Mouse (Mus musculus) large intestine, adult 2 months (tissue): ENCODE data around the gene Nsg1. TPM values are rescaled to one million over a fixed set of nuclear protein-coding genes. Genes with fewer than 3 reads are reported as not detected.

ENCODE experiments used
- DNase-seq: peaks from one replicate; pipeline ENCODE4 v3.0.0-alpha.2; 2012; ENCODE audit warnings: low read depth, low spot score
- WGBS: fragments of 180-500 bp; shearing (Covaris S2); methylation state at CpG from one replicate; pipeline ENCODE4 v1.1.7; 2018; 5-methylcytosine and 5-hydroxymethylcytosine counted together
- polyA plus RNA-seq: library from polyadenylated mRNA; depleted of rRNA; stranded (reverse); fragments of >200 nt; gene quantifications from 2 replicates; pipeline ENCODE4 v1.2.3, GENCODE M21; 2012; rRNA removed

Nsg1 gene
- polyA plus RNA-seq = 7.3 and 12.3 TPM in 2 replicates

- WGBS = 15% methylated on average over 35 of the region's 35 CpGs
- no peak for DNase-seq
Observed at GRCm38 (mm10) chr5:38159634-38160413, at the start of gene Nsg1. Nsg1 (minus strand) TSS chr5:38159907.

- 78% methylated on average over 8 of the region's 8 CpGs for WGBS
- no peak for DNase-seq
Observed at GRCm38 (mm10) chr5:38208985-38209384, 49.3 kb upstream of the Nsg1 start.

- 85% methylated on average over 7 of the region's 7 CpGs for WGBS
- DNase-seq = no peak
Observed at GRCm38 (mm10) chr5:38205303-38205726, 45.6 kb upstream of the Nsg1 start.

DNA sequence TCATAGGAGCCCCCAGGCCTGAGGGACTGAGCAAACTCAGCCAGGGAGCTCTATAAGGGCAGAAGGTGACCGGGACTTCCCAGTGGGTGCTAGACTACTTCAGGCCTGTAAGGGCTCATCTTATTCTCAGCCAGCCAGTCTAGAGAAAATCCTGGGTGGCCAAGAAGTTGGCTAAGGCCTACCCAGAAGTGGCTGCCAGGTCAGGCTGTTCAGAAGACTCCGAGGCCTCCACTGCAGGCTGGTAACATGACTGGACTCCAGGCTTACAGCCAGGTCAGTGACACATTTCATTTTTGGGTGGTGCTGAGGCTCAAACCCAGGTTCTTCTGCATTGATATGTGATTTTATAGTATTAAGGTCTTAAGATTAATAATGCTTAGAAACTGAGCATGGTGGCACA lies 40.0 kb upstream of the Nsg1 start:
- 92% methylated on average over 2 of the region's 2 CpGs for WGBS
- no peak for DNase-seq

DNA sequence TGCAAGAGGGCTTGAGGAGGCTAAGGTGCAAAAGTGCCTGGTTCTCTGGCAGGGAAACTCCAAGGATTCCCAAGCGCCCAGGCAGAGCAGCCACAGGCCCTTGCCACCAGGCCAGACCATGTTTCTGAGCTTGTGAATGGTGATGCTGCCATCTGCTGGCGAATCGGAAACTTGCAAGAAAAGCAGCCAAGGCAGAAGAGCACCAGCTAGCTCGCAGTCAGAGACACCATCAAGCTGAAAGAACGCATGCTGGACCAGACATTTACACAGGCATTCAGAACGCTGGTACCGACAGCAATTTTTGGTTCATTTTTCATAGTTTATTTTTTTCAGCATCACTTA lies 37.7 kb upstream of the Nsg1 start:
- WGBS = 18% methylated on average over 7 of the region's 7 CpGs

DNA sequence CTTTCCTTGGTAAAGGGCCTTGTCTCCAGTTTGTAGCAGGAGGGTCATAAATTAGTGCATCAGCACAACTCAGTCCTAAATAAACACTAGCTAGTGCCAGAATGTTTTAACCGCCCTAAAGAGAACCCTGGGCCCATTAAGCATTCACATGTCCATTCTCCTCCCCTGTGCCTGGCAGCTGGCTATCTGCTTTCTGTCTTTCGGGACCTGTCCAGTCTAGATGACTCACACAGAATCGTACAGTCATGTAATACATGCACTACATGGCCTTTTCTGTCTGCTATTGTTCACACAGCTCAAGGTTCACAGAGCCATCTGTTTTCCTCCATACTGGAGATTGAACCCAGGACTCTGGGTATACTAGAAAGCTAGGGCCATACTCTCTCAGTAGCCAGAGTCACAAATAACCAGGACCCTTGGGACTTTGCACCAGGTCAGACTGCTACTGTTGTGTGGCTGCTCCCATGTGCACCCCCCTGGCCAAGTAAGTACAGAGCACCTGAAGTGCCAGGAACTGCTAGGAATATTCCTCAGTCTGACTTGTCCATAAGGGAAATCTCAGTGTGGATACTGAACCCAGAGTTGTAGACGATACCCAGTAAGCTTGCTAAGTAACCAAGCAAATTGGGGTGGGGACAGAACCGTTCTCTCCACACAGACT lies 37.2 kb upstream of the Nsg1 start:
- WGBS = 60% methylated on average over 5 of the region's 5 CpGs
- no peak for DNase-seq

More for the DNA sequence above, 37.7 kb upstream of the Nsg1 start:
- peak; percentile 54 for DNase-seq

GRCm38 (mm10) chr5:38195941-38196340 lies 36.2 kb upstream of the Nsg1 start:
- no peak for DNase-seq

DNA sequence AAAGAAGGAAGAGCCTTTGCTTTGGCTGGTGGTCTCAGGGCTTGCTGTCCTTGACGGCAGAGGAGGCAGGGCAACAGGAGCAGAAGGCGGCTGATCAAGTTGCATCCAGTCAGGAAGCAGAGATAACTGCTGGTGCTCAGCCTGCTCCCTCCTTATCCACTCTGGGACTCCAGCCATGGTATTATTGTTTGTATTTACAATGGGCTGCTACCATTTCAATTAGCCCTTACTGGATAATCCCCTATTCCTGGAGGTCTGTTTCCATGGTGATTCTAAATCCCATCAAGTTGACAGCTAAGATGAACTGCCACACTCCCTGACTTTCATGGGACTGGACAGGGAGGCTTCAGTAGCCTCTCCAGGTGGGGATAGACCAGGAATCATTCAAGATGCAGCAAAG lies 35.2 kb upstream of the Nsg1 start:
- no peak for DNase-seq
- WGBS = 39% methylated on average over 2 of the region's 2 CpGs

GRCm38 (mm10) chr5:38190907-38191306 lies 31.2 kb upstream of the Nsg1 start:
- 81% methylated on average over 3 of the region's 3 CpGs for WGBS
- no peak for DNase-seq

- WGBS = 72% methylated on average over 2 of the region's 2 CpGs
- DNase-seq = no peak
Observed at GRCm38 (mm10) chr5:38187006-38187405, 27.3 kb upstream of the Nsg1 start.

DNA sequence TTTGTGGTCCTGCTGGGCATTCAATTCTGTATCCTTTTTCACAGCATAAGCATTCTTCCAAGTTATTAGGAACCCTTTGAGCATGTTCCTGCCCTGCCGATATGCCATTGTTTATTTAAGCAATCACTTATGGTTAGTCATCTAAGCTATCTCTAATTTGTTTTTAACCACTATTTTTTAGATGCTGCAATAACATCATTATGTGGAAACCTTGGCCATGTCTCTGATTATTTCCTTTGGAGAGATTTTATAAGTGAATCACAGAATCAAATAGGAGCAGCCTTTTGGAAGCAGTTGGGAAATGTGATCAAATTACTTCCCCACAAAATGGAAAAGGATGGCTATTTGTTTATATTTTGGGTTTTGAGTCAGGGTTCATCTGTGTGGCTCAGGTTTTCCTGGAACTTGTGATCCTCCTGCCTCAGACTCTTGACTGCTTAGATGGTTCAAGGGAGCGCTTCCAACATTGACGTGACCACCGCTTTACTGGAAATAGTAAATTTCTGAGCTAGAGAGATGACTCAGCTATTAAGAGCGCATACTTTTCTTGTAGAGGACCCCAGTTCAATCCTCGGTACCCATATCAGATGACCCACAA lies 25.1 kb upstream of the Nsg1 start:
- DNase-seq = no peak
- WGBS = 66% methylated on average over 6 of the region's 6 CpGs

GRCm38 (mm10) chr5:38174256-38174912 lies 14.7 kb upstream of the Nsg1 start:
- WGBS = 65% methylated on average over 16 of the region's 16 CpGs
- no peak for DNase-seq

DNA sequence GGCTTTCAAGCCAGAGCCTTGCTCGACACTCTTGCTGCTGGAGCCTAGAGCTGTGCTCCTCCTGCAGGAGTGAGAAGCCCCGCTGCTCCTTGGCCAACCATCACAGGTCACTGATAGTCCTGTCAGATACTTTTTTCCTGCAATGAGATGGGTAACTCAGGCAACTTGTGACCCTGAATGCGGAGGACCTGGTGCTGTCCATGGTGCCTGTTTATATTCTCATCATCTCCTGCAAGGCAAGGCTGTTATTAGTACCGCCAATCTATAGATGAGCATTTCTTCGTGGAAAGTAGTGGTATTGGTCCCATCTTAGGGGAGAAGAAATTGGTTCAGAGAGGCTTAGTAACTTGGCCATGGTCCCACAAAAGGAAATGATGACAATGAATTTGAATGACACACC lies 14.1 kb upstream of the Nsg1 start:
- DNase-seq = no peak
- 45% methylated on average over 5 of the region's 5 CpGs for WGBS

DNA sequence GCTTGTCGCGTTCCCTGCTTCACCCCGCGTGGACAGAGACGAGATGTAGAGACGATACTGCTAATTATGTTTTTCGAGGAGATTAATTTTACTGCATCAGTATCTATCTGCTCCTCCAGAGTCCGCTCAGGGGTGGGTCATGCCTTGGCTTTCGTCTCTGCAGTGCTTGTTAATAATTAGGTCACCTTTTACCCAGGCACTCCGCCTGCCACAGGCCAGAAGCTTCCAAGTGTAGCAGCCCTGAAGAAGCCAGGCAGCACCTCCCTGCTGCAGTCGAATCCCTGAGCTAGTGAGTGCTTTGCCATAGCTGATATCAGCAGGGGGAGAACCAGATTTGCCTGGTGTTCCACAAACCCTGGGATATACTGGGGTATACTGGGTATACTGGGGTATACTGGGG lies 8.8 kb upstream of the Nsg1 start:
- DNase-seq = no peak
- 64% methylated on average over 11 of the region's 11 CpGs for WGBS

- under 1% methylated on average over 79 of the region's 79 CpGs for WGBS
- no peak for DNase-seq
Observed at GRCm38 (mm10) chr5:38158947-38159633, 617 bp downstream of the Nsg1 start.

DNA sequence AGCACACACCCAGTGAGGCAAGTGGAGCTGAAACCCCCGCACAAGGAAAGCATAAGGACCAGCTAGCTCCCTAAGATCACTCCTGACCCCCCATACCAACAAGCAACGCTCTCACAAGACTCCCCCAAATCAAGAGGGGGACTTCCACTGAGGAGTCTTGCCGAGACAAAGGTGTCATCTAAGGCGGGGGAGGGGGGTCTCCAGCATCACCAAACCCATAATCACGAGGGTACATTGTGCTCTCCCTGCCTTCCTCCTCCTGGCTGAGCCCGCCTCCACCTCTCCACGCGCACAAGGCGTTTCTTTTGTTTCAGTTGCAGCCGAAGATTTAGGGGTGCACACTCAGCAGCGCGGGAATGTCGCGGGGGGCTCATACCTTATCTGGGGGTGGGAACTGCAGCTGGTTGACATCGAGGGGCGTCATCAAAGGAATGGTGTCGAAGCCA lies 1.2 kb downstream of the Nsg1 start:
- WGBS = 6% methylated on average over 17 of the region's 17 CpGs
- no peak for DNase-seq

- DNase-seq = no peak
- WGBS = 63% methylated on average over 9 of the region's 9 CpGs
Observed at GRCm38 (mm10) chr5:38157481-38158020, 2.2 kb downstream of the Nsg1 start.

- DNase-seq = no peak
- 86% methylated on average over 5 of the region's 5 CpGs for WGBS
Observed at GRCm38 (mm10) chr5:38153636-38154035, 6.1 kb downstream of the Nsg1 start.
